In the genomic region with DNA sequence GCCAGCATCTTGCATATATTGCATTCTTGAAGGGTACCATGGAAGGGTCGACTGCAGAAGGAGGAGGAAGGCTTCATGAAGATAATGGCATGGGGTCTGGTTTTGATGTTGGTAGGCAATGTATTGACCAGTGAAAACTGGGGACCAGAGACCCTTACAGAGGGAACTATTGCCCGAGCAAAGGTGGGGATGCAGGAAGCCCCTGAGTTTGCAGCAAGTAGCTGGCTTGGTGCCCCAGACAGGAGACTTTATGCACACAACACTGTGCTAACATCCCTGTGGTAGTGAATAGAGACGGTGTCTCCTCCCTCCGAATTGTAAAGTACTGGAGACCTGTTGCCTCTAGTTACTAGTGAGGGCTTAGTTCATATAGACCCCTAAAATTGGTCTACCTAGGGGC, we compare ENCODE assay signal across 12 mouse cellular contexts. TPM values are rescaled to one million over a fixed set of nuclear protein-coding genes. Genes with fewer than 3 reads are reported as not detected.
A peak's percentile ranks its signal among the peaks of the same experiment; 100 is the strongest.
DNase-seq lines count a peak whose midpoint lies in the region; ATAC-seq and TF ChIP-seq lines count a peak whose summit lies in the region.
"Had no signal": no experiment of that assay in that cellular context is flagged by ENCODE, and none has a peak within 500 bp of the region (broad histone marks: within the 10 kb centered on the region; RNA-seq: fewer than 3 reads in every experiment).

No protein-coding gene starts in this region.

- no peaks in the 10 kb centered on the region for H3K9me3 ChIP-seq in limb, embryonic 14.5 days (ENCODE audit: control insufficient read depth, low read length)
- no peaks in the 10 kb centered on the region for H3K9me3 ChIP-seq in stomach, embryonic 15.5 days

- TF ChIP-seq CTCF in liver, adult 2 months (IDR thresholded peaks at IDR 0.05; ENCODE audit: low read depth, low read length): no peak

- 75% methylated on average over 4 of the region's 4 CpGs for WGBS in liver, adult 2 months
- 78% methylated on average over 4 of the region's 4 CpGs for WGBS in limb, embryonic 14.5 days
- WGBS in stomach, embryonic 15.5 days: 64% methylated on average over 4 of the region's 4 CpGs

- H3K36me3 ChIP-seq in liver, adult 2 months (ENCODE audit: control insufficient read depth, insufficient read depth, low read length): no peaks in the 10 kb centered on the region
- peaks cover 4% of the 10 kb centered on the region; the same call in 1 of the 2 replicates for H3K36me3 ChIP-seq in limb, embryonic 14.5 days (ENCODE audit: control insufficient read depth, insufficient read depth, low read length)
- no peaks in the 10 kb centered on the region for H3K36me3 ChIP-seq in stomach, embryonic 15.5 days

- peak; percentile 49 for DNase-seq in cerebellum, adult 9-10 months
- DNase-seq in cerebellum, postnatal 10 days: no peak
- DNase-seq in liver, adult 2 months (ENCODE audit: extremely low read depth, low read depth, low spot score): no peak
- DNase-seq in liver: no peak
- no peak for DNase-seq in limb, embryonic 14.5 days (ENCODE audit: low spot score)
- no peak for DNase-seq in ovary, adult 18-20 months (ENCODE audit: low spot score)
- DNase-seq: heart, postnatal 4 days; kidney, postnatal 36 days; retina, postnatal 1 day had no signal

- H3K9ac ChIP-seq in liver, adult 2 months (ENCODE audit: low read depth, low read length): no peak overlapping the region
- H3K9ac ChIP-seq in limb, embryonic 14.5 days (ENCODE audit: low read depth, low read length, severe bottlenecking): no peak overlapping the region
- no peak overlapping the region for H3K9ac ChIP-seq in stomach, embryonic 15.5 days

- no peak for ATAC-seq in limb, embryonic 14.5 days (ENCODE audit: low FRiP score, low read depth)
- no peak for ATAC-seq in stomach, embryonic 15.5 days (ENCODE audit: insufficient read depth, low FRiP score, low read depth)
- no peak for ATAC-seq in activated CD4-positive, CD25-positive, alpha-beta regulatory T cell, adult 4 months

- H3K4me2 ChIP-seq in limb, embryonic 14.5 days (replicated peaks; ENCODE audit: low read depth, low read length, severe bottlenecking): no peak overlapping the region
- H3K4me2 ChIP-seq in stomach, embryonic 15.5 days: peak overlapping the region; percentile 93

- no peak overlapping the region for H3K4me3 ChIP-seq in liver, adult 2 months (ENCODE audit: insufficient read depth, low read depth, low read length)
- 0 out of 2 replicates have a peak overlapping the region, but pooled peaks have one; percentile 78 for H3K4me3 ChIP-seq in limb, embryonic 14.5 days (replicated peaks; ENCODE audit: low read length)
- H3K4me3 ChIP-seq in stomach, embryonic 15.5 days (replicated peaks): peak overlapping the region; percentile 58; the same call in 1 of the 2 replicates

- TF ChIP-seq POLR2A in liver, adult 2 months (IDR thresholded peaks at IDR 0.05; ENCODE audit: extremely low read depth, insufficient read depth, low read length): no peak
- TF ChIP-seq POLR2A in limb, embryonic 14.5 days (IDR thresholded peaks at IDR 0.05; ENCODE audit: borderline replicate concordance, extremely low read depth, insufficient read depth, insufficient read length): no peak

- H3K79me2 ChIP-seq in liver, adult 2 months (ENCODE audit: control insufficient read depth, insufficient read depth, low read length): peaks cover 9% of the 10 kb centered on the region; the same call in 1 of the 2 replicates

- H3K4me1 ChIP-seq in liver, adult 2 months (ENCODE audit: control insufficient read depth, insufficient read depth, low read length): peaks cover 25% of the 10 kb centered on the region
- H3K4me1 ChIP-seq in limb, embryonic 14.5 days (ENCODE audit: control insufficient read depth, insufficient read depth, low read length): peaks cover 13% of the 10 kb centered on the region
- peaks cover 13% of the 10 kb centered on the region for H3K4me1 ChIP-seq in stomach, embryonic 15.5 days

- H3K27me3 ChIP-seq in liver, adult 2 months (ENCODE audit: control insufficient read depth, insufficient read depth, low read length): no peaks in the 10 kb centered on the region
- H3K27me3 ChIP-seq in limb, embryonic 14.5 days (ENCODE audit: control insufficient read depth, insufficient read depth, low read length): no peaks in the 10 kb centered on the region
- no peaks in the 10 kb centered on the region for H3K27me3 ChIP-seq in stomach, embryonic 15.5 days (replicated peaks)

- peak overlapping the region; percentile 58; the same call in 1 of the 2 replicates for H3K27ac ChIP-seq in liver, adult 2 months (replicated peaks; ENCODE audit: insufficient read depth, low read depth, low read length)
- H3K27ac ChIP-seq in limb, embryonic 14.5 days (replicated peaks; ENCODE audit: low read depth, low read length): no peak overlapping the region
- H3K27ac ChIP-seq in stomach, embryonic 15.5 days: no peak overlapping the region

RNA-seq across cellular contexts. Expression of gene Slc6a9, which starts 3.0 kb away (rescaled TPM):
- total RNA-seq in liver, adult 2 months (2014; rRNA removed): 9.1 and 11.0 TPM in 2 replicates
- polyA plus RNA-seq in liver, adult 2 months (2012; rRNA removed): 51.0 and 57.0 TPM in 2 replicates
- 30.1 and 46.7 TPM in 2 replicates for polyA plus RNA-seq in limb, embryonic 14.5 days (2012; rRNA removed)
- 9.7 and 12.2 TPM in 2 replicates for polyA plus RNA-seq in limb, embryonic 14.5 days (2014; fragmentation: Nextera tagmentation; extraction: Ambion mirVana)
- polyA plus RNA-seq in stomach, embryonic 15.5 days (2015; fragmentation: Nextera tagmentation; extraction: Ambion mirVana): 14.2 and 15.0 TPM in 2 replicates
- polyA plus RNA-seq in activated CD4-positive, CD25-positive, alpha-beta regulatory T cell, adult 4 months (2017; shearing (Covaris generic)): under 1 TPM in 1 of 2 experiments, not detected in 1; 0.51 TPM

RNA-seq across cellular contexts. Expression of gene Ccdc24, which starts 35.1 kb away (rescaled TPM):
- not detected in 2 replicates for total RNA-seq in liver, adult 2 months (2014; rRNA removed)
- polyA plus RNA-seq in liver, adult 2 months (2012; rRNA removed): 0.51 and 0.54 TPM in 2 replicates
- polyA plus RNA-seq in limb, embryonic 14.5 days (2012; rRNA removed): 15.1 and 19.9 TPM in 2 replicates
- 1.6 and 1.8 TPM in 2 replicates for polyA plus RNA-seq in limb, embryonic 14.5 days (2014; fragmentation: Nextera tagmentation; extraction: Ambion mirVana)
- 0.94 and 2.3 TPM in 2 replicates for polyA plus RNA-seq in stomach, embryonic 15.5 days (2015; fragmentation: Nextera tagmentation; extraction: Ambion mirVana)
- not detected for polyA plus RNA-seq in activated CD4-positive, CD25-positive, alpha-beta regulatory T cell, adult 4 months (2017; shearing (Covaris generic))

RNA-seq across cellular contexts. Expression of gene B4galt2, which starts 46.0 kb away (rescaled TPM):
- 0.18 and 0.34 TPM in 2 replicates for total RNA-seq in liver, adult 2 months (2014; rRNA removed)
- 0.29 and 0.80 TPM in 2 replicates for polyA plus RNA-seq in liver, adult 2 months (2012; rRNA removed)
- 95.4 and 149 TPM in 2 replicates for polyA plus RNA-seq in limb, embryonic 14.5 days (2012; rRNA removed)
- 43.4 and 48.8 TPM in 2 replicates for polyA plus RNA-seq in limb, embryonic 14.5 days (2014; fragmentation: Nextera tagmentation; extraction: Ambion mirVana)
- 16.6 and 17.9 TPM in 2 replicates for polyA plus RNA-seq in stomach, embryonic 15.5 days (2015; fragmentation: Nextera tagmentation; extraction: Ambion mirVana)
- polyA plus RNA-seq in activated CD4-positive, CD25-positive, alpha-beta regulatory T cell, adult 4 months (2017; shearing (Covaris generic)): not detected
- total RNA-seq: common myeloid progenitor, adult 5-6 weeks had no signal

RNA-seq across cellular contexts. Expression of gene Atp6v0b, which starts 49.9 kb away (rescaled TPM):
- 124 and 163 TPM in 2 replicates for total RNA-seq in liver, adult 2 months (2014; rRNA removed)
- 238 and 244 TPM in 2 replicates for polyA plus RNA-seq in liver, adult 2 months (2012; rRNA removed)
- 262 and 310 TPM in 2 replicates for polyA plus RNA-seq in limb, embryonic 14.5 days (2012; rRNA removed)
- polyA plus RNA-seq in limb, embryonic 14.5 days (2014; fragmentation: Nextera tagmentation; extraction: Ambion mirVana): 216 and 224 TPM in 2 replicates
- polyA plus RNA-seq in stomach, embryonic 15.5 days (2015; fragmentation: Nextera tagmentation; extraction: Ambion mirVana): 214 and 232 TPM in 2 replicates
- polyA plus RNA-seq in activated CD4-positive, CD25-positive, alpha-beta regulatory T cell, adult 4 months (2017; shearing (Covaris generic)): 100 to 1,000 TPM in 1 of 2 experiments, 10 to 100 TPM in 1; 75.9 to 111 TPM

RNA-seq across cellular contexts. Expression of gene Dph2, which starts 54.6 kb away (rescaled TPM):
- 1.7 and 1.9 TPM in 2 replicates for total RNA-seq in liver, adult 2 months (2014; rRNA removed)
- 6.9 and 10.2 TPM in 2 replicates for polyA plus RNA-seq in liver, adult 2 months (2012; rRNA removed)
- 18.4 and 23.2 TPM in 2 replicates for polyA plus RNA-seq in limb, embryonic 14.5 days (2012; rRNA removed)
- 17.0 and 18.7 TPM in 2 replicates for polyA plus RNA-seq in limb, embryonic 14.5 days (2014; fragmentation: Nextera tagmentation; extraction: Ambion mirVana)
- 16.6 and 16.7 TPM in 2 replicates for polyA plus RNA-seq in stomach, embryonic 15.5 days (2015; fragmentation: Nextera tagmentation; extraction: Ambion mirVana)
- 10 to 100 TPM; 21.1 to 25.4 TPM for polyA plus RNA-seq in activated CD4-positive, CD25-positive, alpha-beta regulatory T cell, adult 4 months (2017; shearing (Covaris generic))

Comparison
In these comparisons a context has a peak if more than half of its experiments do, and no peak if none do; other contexts are left out.
1. RNA of gene Slc6a9, which starts 3.0 kb away (polyA plus RNA-seq): 51.0 to 57.0 TPM in liver, adult 2 months, 9.7 to 46.7 TPM in limb, embryonic 14.5 days and 14.2 to 15.0 TPM in stomach, embryonic 15.5 days; 0.51 TPM in activated CD4-positive, CD25-positive, alpha-beta regulatory T cell, adult 4 months; every median in the first group is over 4 times any median in the second.